Mouse (Mus musculus): ENCODE measurements around the gene Olfr606. TPM values are rescaled to one million over a fixed set of nuclear protein-coding genes. Genes with fewer than 3 reads are reported as not detected.
"Not testable (repeated sequence)": the region's sequence is repeated elsewhere in the genome, so short reads cannot be mapped to it uniquely, and the experiment has no call there.

The Olfr606 gene
- not detected in 2 replicates for polyA plus RNA-seq (2014; fragmentation: Nextera tagmentation; extraction: Ambion mirVana)

DNA sequence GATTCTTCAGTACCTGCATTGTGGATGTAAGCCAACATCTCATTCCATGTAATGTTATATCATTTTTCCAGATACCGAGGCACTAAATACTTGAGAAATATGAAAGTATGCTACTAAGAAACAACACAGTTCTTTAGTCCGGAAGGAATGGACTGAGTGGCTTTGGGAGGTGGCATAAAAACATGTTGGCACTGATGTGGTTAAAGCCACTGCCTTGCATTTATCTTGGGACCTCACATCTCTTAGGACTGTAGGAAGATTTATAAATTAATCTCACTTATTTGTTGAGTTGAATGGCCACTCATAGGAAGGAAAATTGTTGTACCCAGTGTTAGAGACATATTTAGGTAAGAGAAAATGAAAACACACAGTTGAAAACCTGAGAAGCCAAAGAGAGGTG, at the start of gene Olfr606:
Olfr606 (plus strand) TSS at position 301 of the 400 bp plus-strand sequence.
- no peak within 1 kb of the TSS for H3K9ac ChIP-seq
- ATAC-seq (ENCODE audit: insufficient read depth) (no peak), DNase-seq (no peak)
- H3K27me3 ChIP-seq (ENCODE audit: insufficient read depth, low read length): no peaks in the 10 kb centered on the region
- H3K27ac ChIP-seq (ENCODE audit: low read depth): no peak within 1 kb of the TSS
- H3K4me3 ChIP-seq (ENCODE audit: low read depth, low read length): no peak within 1 kb of the TSS
- no peaks in the 10 kb centered on the region for H3K36me3 ChIP-seq (ENCODE audit: insufficient read depth)
- H3K4me2 ChIP-seq: no peak within 1 kb of the TSS
- TF ChIP-seq CTCF (IDR thresholded peaks at IDR 0.05; ENCODE audit: low read depth): no peak
- H3K4me1 ChIP-seq (ENCODE audit: insufficient read depth): no peaks in the 10 kb centered on the region
- 90% methylated on average over 2 of the region's 2 CpGs for WGBS
- H3K9me3 ChIP-seq (ENCODE audit: low read depth, low read length): no peaks in the 10 kb centered on the region

DNA sequence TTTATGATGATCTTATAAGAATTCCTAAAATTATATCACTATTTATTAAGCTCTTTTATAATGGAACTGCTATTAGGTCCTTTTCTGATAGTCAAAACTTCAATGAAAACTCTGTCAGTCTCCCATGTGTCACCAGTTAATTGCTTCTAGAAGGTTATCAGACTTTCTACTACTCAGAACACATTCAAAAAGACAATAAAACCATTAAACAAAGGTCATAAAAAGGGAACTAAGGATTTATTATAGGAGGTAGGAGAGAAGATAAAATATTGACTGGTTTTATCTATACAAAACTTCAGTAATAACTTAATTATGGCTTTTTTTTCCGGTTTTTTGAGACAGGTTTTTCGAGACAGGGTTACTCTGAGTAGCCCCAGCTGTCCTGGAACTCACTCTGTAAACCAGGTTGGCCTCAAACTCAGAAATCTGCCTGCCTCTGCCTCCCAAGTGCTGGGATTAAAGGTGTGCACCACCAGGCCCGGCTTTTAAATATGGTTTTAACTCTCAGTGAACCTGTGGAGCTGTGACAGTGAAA, 42.3 kb upstream of the Olfr606 start:
- H3K27ac ChIP-seq (ENCODE audit: low read depth); ATAC-seq (ENCODE audit: insufficient read depth); H3K4me3 ChIP-seq (ENCODE audit: low read depth, low read length); H3K4me2 ChIP-seq; H3K9me3 ChIP-seq (ENCODE audit: low read depth, low read length); DNase-seq; H3K36me3 ChIP-seq (ENCODE audit: insufficient read depth); H3K9ac ChIP-seq; H3K4me1 ChIP-seq (ENCODE audit: insufficient read depth); H3K27me3 ChIP-seq (ENCODE audit: insufficient read depth, low read length): not testable (repeated sequence)
- 66% methylated on average over 3 of the region's 3 CpGs for WGBS

DNA sequence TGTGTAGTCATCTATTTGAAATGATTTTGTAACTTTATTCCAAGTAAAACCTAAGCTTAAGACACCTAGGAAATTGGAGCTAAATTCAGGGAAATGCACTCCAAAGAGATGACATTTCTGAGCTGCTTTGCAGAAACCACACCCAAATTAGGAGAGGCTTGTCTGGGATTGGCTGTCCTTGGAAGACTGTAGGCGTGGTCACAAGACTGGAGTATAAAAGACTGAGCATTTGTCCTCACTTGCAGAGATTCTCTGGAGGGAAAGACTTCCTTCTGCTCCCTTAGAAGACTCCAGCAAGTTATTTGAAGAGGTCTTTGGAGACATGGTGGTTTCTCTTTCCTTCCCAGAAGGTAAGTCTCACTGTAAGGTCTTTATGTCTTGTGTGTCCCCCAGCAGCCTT, 34.1 kb upstream of the Olfr606 start, which contains the start of gene Usp17lc:
Usp17lc (plus strand) TSS at position 301 of the 400 bp plus-strand sequence.
- H3K9me3 ChIP-seq (ENCODE audit: low read depth, low read length); H3K4me2 ChIP-seq; DNase-seq: not testable (repeated sequence)

DNA sequence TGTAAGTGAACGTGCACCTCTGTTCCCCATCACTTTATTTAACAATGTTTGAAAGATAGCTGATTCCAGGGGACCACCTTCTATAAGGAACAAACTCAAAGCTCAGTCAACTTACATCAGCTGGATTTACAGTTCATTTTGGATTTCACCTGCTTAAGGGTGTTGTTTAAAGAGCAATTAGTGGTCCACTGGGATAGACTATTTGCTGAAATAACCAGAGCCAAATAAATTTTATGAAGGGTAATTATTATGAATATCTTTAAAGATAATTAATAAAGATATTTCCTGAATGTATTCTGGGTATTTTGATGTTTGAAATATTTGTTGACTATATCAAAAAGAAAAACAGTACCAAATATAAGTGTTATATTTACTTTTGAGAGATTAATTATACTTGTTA, 3.5 kb upstream of the Olfr606 start, which contains the start of gene Olfr605:
Olfr605 (minus strand) TSS at position 101 of the 400 bp plus-strand sequence.
- H3K4me3 ChIP-seq (ENCODE audit: low read depth, low read length): no peak within 1 kb of the TSS
- H3K27me3 ChIP-seq (ENCODE audit: insufficient read depth, low read length): no peaks in the 10 kb centered on the region
- no peak within 1 kb of the TSS for H3K27ac ChIP-seq (ENCODE audit: low read depth)
- DNase-seq (no peak), ATAC-seq (ENCODE audit: insufficient read depth) (no peak)
- no peaks in the 10 kb centered on the region for H3K9me3 ChIP-seq (ENCODE audit: low read depth, low read length)
- no peak within 1 kb of the TSS for H3K4me2 ChIP-seq
- no peaks in the 10 kb centered on the region for H3K36me3 ChIP-seq (ENCODE audit: insufficient read depth)
- 84% methylated on average over 1 of the region's 1 CpGs for WGBS
- TF ChIP-seq CTCF (IDR thresholded peaks at IDR 0.05; ENCODE audit: low read depth): no peak
- no peaks in the 10 kb centered on the region for H3K4me1 ChIP-seq (ENCODE audit: insufficient read depth)
- no peak within 1 kb of the TSS for H3K9ac ChIP-seq

More for the DNA sequence above, 34.1 kb upstream of the Olfr606 start, which contains the start of gene Usp17lc:
- H3K9ac ChIP-seq; H3K27me3 ChIP-seq (ENCODE audit: insufficient read depth, low read length); H3K36me3 ChIP-seq (ENCODE audit: insufficient read depth); H3K4me1 ChIP-seq (ENCODE audit: insufficient read depth); H3K4me3 ChIP-seq (ENCODE audit: low read depth, low read length); H3K27ac ChIP-seq (ENCODE audit: low read depth); ATAC-seq (ENCODE audit: insufficient read depth): not testable (repeated sequence)
- 78% methylated on average over 1 of the region's 1 CpGs for whole genome bisulfite sequencing

DNA sequence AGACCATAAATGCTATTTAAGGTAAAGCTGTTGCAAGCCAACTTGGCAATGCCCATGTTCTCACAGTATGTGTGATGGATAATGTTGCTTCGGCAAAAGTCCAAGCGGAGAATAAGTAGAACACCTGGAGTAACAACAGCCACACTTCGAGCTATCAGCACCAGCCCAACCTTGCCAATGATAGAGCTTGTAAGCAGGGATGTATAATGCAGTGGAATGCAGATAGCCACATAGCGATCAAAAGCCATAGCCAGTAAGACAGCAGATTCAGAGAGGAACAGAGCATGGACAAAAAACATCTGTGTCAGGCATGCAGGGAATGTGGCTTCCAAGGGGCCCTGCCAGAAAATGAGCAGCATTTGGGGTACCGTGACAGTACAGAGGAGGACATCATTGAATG, 11.7 kb downstream of the Olfr606 start:
- no peaks in the 10 kb centered on the region for H3K9me3 ChIP-seq (ENCODE audit: low read depth, low read length)
- no peak for ATAC-seq (ENCODE audit: insufficient read depth)
- no peak overlapping the region for H3K4me3 ChIP-seq (ENCODE audit: low read depth, low read length)
- H3K9ac ChIP-seq: no peak overlapping the region
- no peaks in the 10 kb centered on the region for H3K4me1 ChIP-seq (ENCODE audit: insufficient read depth)
- no peak overlapping the region for H3K27ac ChIP-seq (ENCODE audit: low read depth)
- DNase-seq: no peak
- WGBS: 65% methylated on average over 5 of the region's 5 CpGs
- TF ChIP-seq CTCF (IDR thresholded peaks at IDR 0.05; ENCODE audit: low read depth): no peak
- no peak overlapping the region for H3K4me2 ChIP-seq
- H3K36me3 ChIP-seq (ENCODE audit: insufficient read depth): no peaks in the 10 kb centered on the region
- H3K27me3 ChIP-seq (ENCODE audit: insufficient read depth, low read length): no peaks in the 10 kb centered on the region

DNA sequence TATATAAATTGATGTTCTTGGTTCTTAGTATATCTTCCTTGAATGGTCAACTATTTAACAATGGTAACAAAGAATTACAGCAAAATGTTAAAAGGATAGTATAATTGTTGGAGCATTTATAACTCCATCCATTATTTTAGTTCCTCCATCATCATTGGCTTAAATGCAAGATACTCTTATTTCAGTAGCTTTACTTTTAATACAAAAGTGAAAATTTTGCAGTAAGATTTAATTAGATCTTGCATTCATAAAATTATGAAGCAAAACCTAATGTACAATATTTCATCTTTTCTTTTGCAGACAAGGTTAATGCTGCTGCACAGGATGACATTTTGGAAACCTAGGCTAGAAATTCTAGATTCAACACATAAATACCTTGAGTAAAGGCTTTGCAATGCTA, 20.7 kb downstream of the Olfr606 start, which contains the start of gene Olfr608:
Olfr608 (plus strand) TSS at position 301 of the 400 bp plus-strand sequence.
- Histone ChIP-seq H3K4me1 (ENCODE audit: insufficient read depth) (no peaks in the 10 kb centered on the region), H3K27ac (ENCODE audit: low read depth) (no peak within 1 kb of the TSS), H3K27me3 (ENCODE audit: insufficient read depth, low read length) (no peaks in the 10 kb centered on the region), H3K4me3 (ENCODE audit: low read depth, low read length) (no peak within 1 kb of the TSS), H3K9me3 (ENCODE audit: low read depth, low read length) (no peaks in the 10 kb centered on the region), H3K9ac (no peak within 1 kb of the TSS), H3K4me2 (no peak within 1 kb of the TSS), H3K36me3 (ENCODE audit: insufficient read depth) (no peaks in the 10 kb centered on the region)
- TF ChIP-seq CTCF (IDR thresholded peaks at IDR 0.05; ENCODE audit: low read depth): no peak
- no peak for DNase-seq
- ATAC-seq (ENCODE audit: insufficient read depth): no peak

DNA sequence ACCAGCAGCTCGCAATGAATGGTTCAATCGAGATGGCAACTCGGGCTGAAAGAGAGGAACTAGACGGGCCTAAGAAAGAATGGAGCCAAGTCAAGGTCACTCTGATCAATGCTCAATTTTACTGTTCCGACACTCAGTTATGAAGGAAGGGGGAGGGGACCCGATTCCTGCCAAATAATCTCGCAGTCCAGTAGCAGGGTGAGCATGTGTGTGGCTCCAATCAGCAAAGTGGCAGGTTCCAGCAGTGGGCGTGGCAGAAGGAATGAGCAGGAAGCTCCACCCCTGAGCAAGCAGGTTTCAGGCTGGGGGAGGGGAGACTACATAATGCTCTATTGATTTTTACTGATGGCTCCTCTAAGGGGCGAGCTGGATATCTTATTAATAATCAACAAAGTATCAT, 28.3 kb downstream of the Olfr606 start:
- 81% methylated on average over 9 of the region's 9 CpGs for WGBS

More for the DNA sequence above, 28.3 kb downstream of the Olfr606 start:
- H3K27me3 ChIP-seq (ENCODE audit: insufficient read depth, low read length); H3K4me1 ChIP-seq (ENCODE audit: insufficient read depth); H3K36me3 ChIP-seq (ENCODE audit: insufficient read depth); H3K27ac ChIP-seq (ENCODE audit: low read depth); DNase-seq; ATAC-seq (ENCODE audit: insufficient read depth); H3K9ac ChIP-seq; H3K4me2 ChIP-seq; H3K4me3 ChIP-seq (ENCODE audit: low read depth, low read length); H3K9me3 ChIP-seq (ENCODE audit: low read depth, low read length): not testable (repeated sequence)
